Mouse (Mus musculus) midbrain, embryonic 13.5 days (tissue): ENCODE results near the gene Stt3a. TPM values are rescaled to one million over a fixed set of nuclear protein-coding genes. Genes with fewer than 3 reads are reported as not detected.

Source experiments
- ATAC-seq: fragments of 200-750 bp; cut with Nextera tagmentation; 2 replicates; pipeline ENCODE4 v1.8.0; 2017; ENCODE audit warnings: mild to moderate bottlenecking, moderate TSS enrichment, moderate library complexity
- H3K27ac ChIP-seq: fragments of 300-500 bp; sonication (generic); 2 replicates; pipeline ENCODE4 v1.5.1; 2015; ENCODE audit warnings: inconsistent platforms, mild to moderate bottlenecking, moderate library complexity
- H3K27me3 ChIP-seq: fragments of 300-500 bp; sonication (generic); 2 replicates; pipeline ENCODE4 v1.6.1; 2015; ENCODE audit warnings: mild to moderate bottlenecking, inconsistent platforms
- H3K36me3 ChIP-seq: fragments of 300-500 bp; sonication (generic); 2 replicates; pipeline ENCODE4 v1.6.1; 2015; ENCODE audit warnings: mild to moderate bottlenecking, inconsistent platforms
- H3K4me1 ChIP-seq: fragments of 300-500 bp; sonication (generic); replicated peaks from 2 replicates; pipeline ENCODE4 v1.6.1; 2015; ENCODE audit warnings: inconsistent platforms
- H3K4me2 ChIP-seq: fragments of 300-500 bp; sonication (generic); replicated peaks from 2 replicates; pipeline ENCODE4 v1.6.1; 2015; ENCODE audit warnings: moderate library complexity, mild to moderate bottlenecking, inconsistent platforms
- H3K4me3 ChIP-seq: fragments of 300-500 bp; sonication (generic); replicated peaks from 2 replicates; pipeline ENCODE4 v1.5.1; 2015; ENCODE audit warnings: mild to moderate bottlenecking, inconsistent platforms
- H3K9ac ChIP-seq: fragments of 300-500 bp; sonication (generic); replicated peaks from 2 replicates; pipeline ENCODE4 v1.6.1; 2015; ENCODE audit warnings: mild to moderate bottlenecking, inconsistent platforms
- H3K9me3 ChIP-seq: fragments of 300-500 bp; sonication (generic); 2 replicates; pipeline ENCODE4 v1.6.1; 2016; ENCODE audit warnings: mild to moderate bottlenecking, inconsistent platforms
- WGBS: fragments of 180-500 bp; shearing (Covaris S2); methylation state at CpG from one replicate; pipeline ENCODE4 v1.1.7; 2015; 5-methylcytosine and 5-hydroxymethylcytosine counted together
- polyA plus RNA-seq: library from polyadenylated mRNA; unstranded; fragments of >200 nt; fragmentation: Nextera tagmentation; extraction: Ambion mirVana; gene quantifications from 2 replicates; pipeline ENCODE4 v1.2.1, GENCODE M21; 2015

Stt3a gene
- 100 and 111 TPM in 2 replicates for polyA plus RNA-seq

- peak; percentile 100 for ATAC-seq
- H3K27ac ChIP-seq = peak within 1 kb of the TSS; percentile 80
- peaks cover 20% of the 10 kb centered on the region for H3K4me1 ChIP-seq
- H3K9ac ChIP-seq = peak within 1 kb of the TSS; percentile 94
- H3K9me3 ChIP-seq = no peaks in the 10 kb centered on the region
- peak within 1 kb of the TSS; percentile 91 for H3K4me2 ChIP-seq
- H3K27me3 ChIP-seq = no peaks in the 10 kb centered on the region
- peaks cover 11% of the 10 kb centered on the region for H3K36me3 ChIP-seq
- WGBS = under 1% methylated on average over 60 of the region's 60 CpGs
- peak within 1 kb of the TSS; percentile 99 for H3K4me3 ChIP-seq
Measured at GRCm38 (mm10) chr9:36767203-36768143, at the start of gene Stt3a. Stt3a (minus strand) TSS chr9:36767679.

- no peaks in the 10 kb centered on the region for H3K27me3 ChIP-seq
- H3K27ac ChIP-seq = no peak overlapping the region
- no peaks in the 10 kb centered on the region for H3K9me3 ChIP-seq
- no peak overlapping the region for H3K9ac ChIP-seq
- 88% methylated on average over 2 of the region's 3 CpGs for WGBS
- H3K4me2 ChIP-seq = no peak overlapping the region
- no peak overlapping the region for H3K4me3 ChIP-seq
- no peak for ATAC-seq
- H3K36me3 ChIP-seq = no peaks in the 10 kb centered on the region
- H3K4me1 ChIP-seq = 0 out of 2 replicates have a peak, but pooled peaks cover 3% of the 10 kb centered on the region
Measured at GRCm38 (mm10) chr9:36814486-36814885, 47.0 kb upstream of the Stt3a start.

GRCm38 (mm10) chr9:36808126-36808785 is 40.8 kb upstream of the Stt3a start:
- Histone ChIP-seq H3K27ac (no peak overlapping the region), H3K9ac (no peak overlapping the region), H3K4me2 (no peak overlapping the region), H3K4me3 (no peak overlapping the region), H3K9me3 (no peaks in the 10 kb centered on the region), H3K36me3 (no peaks in the 10 kb centered on the region), H3K4me1 (no peaks in the 10 kb centered on the region), H3K27me3 (no peaks in the 10 kb centered on the region)
- no peak for ATAC-seq
- 87% methylated on average over 5 of the region's 5 CpGs for WGBS

GRCm38 (mm10) chr9:36805256-36805975 is 37.9 kb upstream of the Stt3a start:
- no peak for ATAC-seq

GRCm38 (mm10) chr9:36803926-36804325 is 36.4 kb upstream of the Stt3a start:
- Histone ChIP-seq H3K27ac (no peak overlapping the region), H3K4me1 (no peaks in the 10 kb centered on the region), H3K27me3 (no peaks in the 10 kb centered on the region), H3K36me3 (no peaks in the 10 kb centered on the region), H3K9me3 (no peaks in the 10 kb centered on the region), H3K4me3 (no peak overlapping the region), H3K9ac (no peak overlapping the region), H3K4me2 (no peak overlapping the region)
- no peak for ATAC-seq
- WGBS = 88% methylated on average over 3 of the region's 3 CpGs

More at GRCm38 (mm10) chr9:36805256-36805975, 37.9 kb upstream of the Stt3a start:
- H3K4me3 ChIP-seq = no peak overlapping the region
- no peaks in the 10 kb centered on the region for H3K9me3 ChIP-seq
- 95% methylated on average over 3 of the region's 3 CpGs for WGBS
- no peaks in the 10 kb centered on the region for H3K27me3 ChIP-seq
- H3K36me3 ChIP-seq = no peaks in the 10 kb centered on the region
- H3K4me1 ChIP-seq = no peaks in the 10 kb centered on the region
- no peak overlapping the region for H3K27ac ChIP-seq
- H3K4me2 ChIP-seq = no peak overlapping the region
- no peak overlapping the region for H3K9ac ChIP-seq

GRCm38 (mm10) chr9:36803386-36803785 is 35.9 kb upstream of the Stt3a start:
- Histone ChIP-seq H3K9ac (no peak overlapping the region), H3K4me1 (no peaks in the 10 kb centered on the region), H3K4me2 (no peak overlapping the region), H3K36me3 (no peaks in the 10 kb centered on the region), H3K9me3 (no peaks in the 10 kb centered on the region), H3K4me3 (no peak overlapping the region), H3K27me3 (no peaks in the 10 kb centered on the region), H3K27ac (no peak overlapping the region)
- WGBS = 82% methylated on average over 6 of the region's 6 CpGs
- no peak for ATAC-seq

GRCm38 (mm10) chr9:36802951-36803350 is 35.5 kb upstream of the Stt3a start:
- 83% methylated on average over 3 of the region's 3 CpGs for WGBS

GRCm38 (mm10) chr9:36801961-36802360 is 34.5 kb upstream of the Stt3a start:
- H3K9me3 ChIP-seq = no peaks in the 10 kb centered on the region
- H3K4me2 ChIP-seq = no peak overlapping the region
- H3K4me3 ChIP-seq = no peak overlapping the region
- no peaks in the 10 kb centered on the region for H3K4me1 ChIP-seq
- no peak overlapping the region for H3K27ac ChIP-seq
- H3K36me3 ChIP-seq = no peaks in the 10 kb centered on the region
- ATAC-seq = no peak
- no peaks in the 10 kb centered on the region for H3K27me3 ChIP-seq
- WGBS = 92% methylated on average over 2 of the region's 2 CpGs
- no peak overlapping the region for H3K9ac ChIP-seq

More at GRCm38 (mm10) chr9:36802951-36803350, 35.5 kb upstream of the Stt3a start:
- no peak for ATAC-seq
- Histone ChIP-seq H3K27me3 (no peaks in the 10 kb centered on the region), H3K9ac (no peak overlapping the region), H3K9me3 (no peaks in the 10 kb centered on the region), H3K4me3 (no peak overlapping the region), H3K27ac (no peak overlapping the region), H3K36me3 (no peaks in the 10 kb centered on the region), H3K4me2 (no peak overlapping the region), H3K4me1 (no peaks in the 10 kb centered on the region)

GRCm38 (mm10) chr9:36796781-36797555 is 29.5 kb upstream of the Stt3a start, which contains the start of gene Ei24:
Ei24 (minus strand) TSS chr9:36797393.
- Histone ChIP-seq H3K27ac (peak within 1 kb of the TSS; percentile 74), H3K9me3 (no peaks in the 10 kb centered on the region), H3K4me2 (peak within 1 kb of the TSS; percentile 90), H3K4me1 (peaks cover 27% of the 10 kb centered on the region), H3K9ac (peak within 1 kb of the TSS; percentile 98), H3K27me3 (no peaks in the 10 kb centered on the region), H3K36me3 (peaks cover 7% of the 10 kb centered on the region), H3K4me3 (peak within 1 kb of the TSS; percentile 95)
- WGBS = under 1% methylated on average over 62 of the region's 66 CpGs
- peak; percentile 99 for ATAC-seq

- Histone ChIP-seq H3K27ac (peak overlapping the region; percentile 74; the same call in 1 of the 2 replicates), H3K36me3 (peaks cover 14% of the 10 kb centered on the region), H3K4me1 (peaks cover 27% of the 10 kb centered on the region), H3K9me3 (no peaks in the 10 kb centered on the region), H3K4me2 (peak overlapping the region; percentile 90), H3K9ac (peak overlapping the region; percentile 98), H3K4me3 (peak overlapping the region; percentile 95), H3K27me3 (no peaks in the 10 kb centered on the region)
- WGBS = 16% methylated on average over 5 of the region's 5 CpGs
- ATAC-seq = no peak
Measured at GRCm38 (mm10) chr9:36796224-36796623, 28.7 kb upstream of the Stt3a start.

GRCm38 (mm10) chr9:36795556-36795955 is 28.1 kb upstream of the Stt3a start:
- 92% methylated on average over 1 of the region's 1 CpGs for WGBS
- no peak overlapping the region; the same call in 1 of the 2 replicates for H3K9ac ChIP-seq

More at GRCm38 (mm10) chr9:36795556-36795955, 28.1 kb upstream of the Stt3a start:
- ATAC-seq = no peak
- no peaks in the 10 kb centered on the region for H3K27me3 ChIP-seq
- no peak overlapping the region for H3K27ac ChIP-seq
- peak overlapping the region; percentile 95 for H3K4me3 ChIP-seq
- peaks cover 21% of the 10 kb centered on the region for H3K36me3 ChIP-seq
- H3K4me2 ChIP-seq = peak overlapping the region; percentile 90
- H3K9me3 ChIP-seq = no peaks in the 10 kb centered on the region
- peaks cover 27% of the 10 kb centered on the region for H3K4me1 ChIP-seq
